Mouse (Mus musculus): ENCODE measurements around the gene Eps8l3.

GRCm38 (mm10) chr3:107868452-107868851 lies 8.6 kb upstream of the Eps8l3 start:
- TF ChIP-seq CTCF (IDR thresholded peaks at IDR 0.05; ENCODE audit: low read depth, low read length) (no peak), POLR2A (IDR thresholded peaks at IDR 0.05; ENCODE audit: borderline replicate concordance, low read depth, low read length) (no peak)

All from bone marrow macrophage, adult 2 months (primary cell).